Mouse (Mus musculus) forebrain, embryonic 15.5 days (tissue): ENCODE results near the gene H6pd. TPM values are rescaled to one million over a fixed set of nuclear protein-coding genes. Genes with fewer than 3 reads are reported as not detected.

Experiments
- ATAC-seq: fragments of 200-750 bp; cut with Nextera tagmentation; replicated peaks from 2 replicates; pipeline ENCODE4 v1.8.0; 2017; ENCODE audit warnings: mild to moderate bottlenecking, moderate TSS enrichment, moderate library complexity
- H3K27ac ChIP-seq: fragments of 300-500 bp; sonication (generic); replicated peaks from 2 replicates; pipeline ENCODE4 v1.5.1; 2015; ENCODE audit warnings: mild to moderate bottlenecking, inconsistent platforms
- H3K27me3 ChIP-seq: fragments of 300-500 bp; sonication (generic); 2 replicates; pipeline ENCODE4 v1.6.1; 2015; ENCODE audit warnings: inconsistent platforms
- H3K36me3 ChIP-seq: fragments of 300-500 bp; sonication (generic); 2 replicates; pipeline ENCODE4 v1.6.1; 2015; ENCODE audit warnings: mild to moderate bottlenecking, inconsistent platforms
- H3K4me1 ChIP-seq: fragments of 300-500 bp; sonication (generic); 2 replicates; pipeline ENCODE4 v1.6.1; 2015; ENCODE audit warnings: inconsistent platforms
- H3K4me2 ChIP-seq: fragments of 300-500 bp; sonication (generic); replicated peaks from 2 replicates; pipeline ENCODE4 v1.6.1; 2015; ENCODE audit warnings: mild to moderate bottlenecking, inconsistent platforms
- H3K4me3 ChIP-seq: fragments of 300-500 bp; sonication (generic); 2 replicates; pipeline ENCODE4 v1.5.1; 2015; ENCODE audit warnings: mild to moderate bottlenecking, inconsistent platforms
- H3K9ac ChIP-seq: fragments of 300-500 bp; sonication (generic); replicated peaks from 2 replicates; pipeline ENCODE4 v1.6.1; 2015; ENCODE audit warnings: mild to moderate bottlenecking, inconsistent platforms
- H3K9me3 ChIP-seq: fragments of 300-500 bp; sonication (generic); 2 replicates; pipeline ENCODE4 v1.6.1; 2016; ENCODE audit warnings: inconsistent platforms
- WGBS: fragments of 180-500 bp; shearing (Covaris S2); methylation state at CpG from one replicate; pipeline ENCODE4 v1.1.7; 2015; ENCODE audit warnings: mixed read lengths; 5-methylcytosine and 5-hydroxymethylcytosine counted together
- polyA plus RNA-seq: library from polyadenylated mRNA; unstranded; fragments of >200 nt; fragmentation: Nextera tagmentation; extraction: Ambion mirVana; gene quantifications from 2 replicates; pipeline ENCODE4 v1.2.1, GENCODE M21; 2015

H6pd gene
- polyA plus RNA-seq, 1 experiment from 2014 or later = 1.5 TPM

GRCm38 (mm10) chr4:149960391-149960790, 48.4 kb downstream of the H6pd start:
- 86% methylated on average over 7 of the region's 7 CpGs for WGBS
- Histone ChIP-seq H3K4me2 (no peak overlapping the region), H3K27ac (no peak overlapping the region), H3K9ac (no peak overlapping the region), H3K36me3 (no peaks in the 10 kb centered on the region), H3K27me3 (peaks cover 22% of the 10 kb centered on the region), H3K4me1 (peaks cover 2% of the 10 kb centered on the region), H3K4me3 (no peak overlapping the region), H3K9me3 (no peaks in the 10 kb centered on the region)
- ATAC-seq = no peak

GRCm38 (mm10) chr4:149959816-149960215, 49.0 kb downstream of the H6pd start:
- no peaks in the 10 kb centered on the region for H3K9me3 ChIP-seq

GRCm38 (mm10) chr4:149958566-149958965, 50.3 kb downstream of the H6pd start:
- no peak overlapping the region for H3K9ac ChIP-seq
- no peaks in the 10 kb centered on the region for H3K36me3 ChIP-seq
- no peak overlapping the region for H3K27ac ChIP-seq
- H3K4me3 ChIP-seq = no peak overlapping the region
- 4% methylated on average over 5 of the region's 5 CpGs for WGBS
- ATAC-seq = no peak
- H3K4me1 ChIP-seq = peaks cover 13% of the 10 kb centered on the region
- H3K9me3 ChIP-seq = no peaks in the 10 kb centered on the region
- no peak overlapping the region for H3K4me2 ChIP-seq
- peaks cover 25% of the 10 kb centered on the region for H3K27me3 ChIP-seq

More at GRCm38 (mm10) chr4:149959816-149960215, 49.0 kb downstream of the H6pd start:
- no peak overlapping the region for H3K9ac ChIP-seq
- H3K4me2 ChIP-seq = no peak overlapping the region
- ATAC-seq = no peak
- peaks cover 25% of the 10 kb centered on the region for H3K27me3 ChIP-seq
- H3K27ac ChIP-seq = no peak overlapping the region
- H3K4me1 ChIP-seq = peaks cover 8% of the 10 kb centered on the region
- no peak overlapping the region for H3K4me3 ChIP-seq
- WGBS = 44% methylated on average over 10 of the region's 10 CpGs
- no peaks in the 10 kb centered on the region for H3K36me3 ChIP-seq

- H3K27me3 ChIP-seq = peaks cover 28% of the 10 kb centered on the region
- H3K9ac ChIP-seq = no peak overlapping the region
- H3K4me1 ChIP-seq = peaks cover 31% of the 10 kb centered on the region
- H3K9me3 ChIP-seq = no peaks in the 10 kb centered on the region
- no peaks in the 10 kb centered on the region for H3K36me3 ChIP-seq
- no peak overlapping the region for H3K27ac ChIP-seq
- H3K4me2 ChIP-seq = no peak overlapping the region
- H3K4me3 ChIP-seq = no peak overlapping the region
- ATAC-seq = no peak
- WGBS = 46% methylated on average over 13 of the region's 13 CpGs
Measured at GRCm38 (mm10) chr4:149956048-149956447, 52.8 kb downstream of the H6pd start.

- Histone ChIP-seq H3K9me3 (no peaks in the 10 kb centered on the region), H3K4me3 (peak overlapping the region; percentile 54; the same call in 1 of the 2 replicates), H3K27ac (no peak overlapping the region), H3K36me3 (no peaks in the 10 kb centered on the region), H3K4me1 (peaks cover 31% of the 10 kb centered on the region), H3K27me3 (peaks cover 28% of the 10 kb centered on the region), H3K4me2 (peak overlapping the region; percentile 93), H3K9ac (no peak overlapping the region)
- WGBS = 16% methylated on average over 15 of the region's 15 CpGs
- no peak for ATAC-seq
Measured at GRCm38 (mm10) chr4:149955631-149956030, 53.2 kb downstream of the H6pd start.

GRCm38 (mm10) chr4:149954893-149955439, 53.9 kb downstream of the H6pd start, which contains the start of gene Spsb1:
Gene Spsb1 (minus strand): TSS chr4:149955043.
- under 1% methylated on average over 46 of the region's 51 CpGs for WGBS
- no peaks in the 10 kb centered on the region for H3K36me3 ChIP-seq
- H3K4me1 ChIP-seq = peaks cover 31% of the 10 kb centered on the region
- no peak within 1 kb of the TSS for H3K27ac ChIP-seq
- H3K27me3 ChIP-seq = peaks cover 28% of the 10 kb centered on the region
- H3K4me3 ChIP-seq = peak within 1 kb of the TSS; percentile 54
- peak; percentile 85 for ATAC-seq
- no peaks in the 10 kb centered on the region for H3K9me3 ChIP-seq
- peak within 1 kb of the TSS; percentile 52 for H3K9ac ChIP-seq
- peak within 1 kb of the TSS; percentile 93 for H3K4me2 ChIP-seq

GRCm38 (mm10) chr4:149953621-149954481, 55.0 kb downstream of the H6pd start:
- Histone ChIP-seq H3K4me3 (peak overlapping the region; percentile 54), H3K4me2 (peak overlapping the region; percentile 93), H3K36me3 (no peaks in the 10 kb centered on the region), H3K9me3 (no peaks in the 10 kb centered on the region), H3K27ac (no peak overlapping the region), H3K4me1 (peaks cover 35% of the 10 kb centered on the region), H3K27me3 (peaks cover 28% of the 10 kb centered on the region), H3K9ac (peak overlapping the region; percentile 52)
- ATAC-seq = peak; percentile 12; the same call in 1 of the 2 replicates
- WGBS = 4% methylated on average over 32 of the region's 32 CpGs

- H3K27me3 ChIP-seq = peaks cover 24% of the 10 kb centered on the region
- H3K9me3 ChIP-seq = no peaks in the 10 kb centered on the region
- H3K9ac ChIP-seq = no peak overlapping the region
- no peak overlapping the region for H3K27ac ChIP-seq
- no peak overlapping the region for H3K4me3 ChIP-seq
- H3K4me2 ChIP-seq = no peak overlapping the region
- peaks cover 35% of the 10 kb centered on the region for H3K4me1 ChIP-seq
- no peak for ATAC-seq
- H3K36me3 ChIP-seq = no peaks in the 10 kb centered on the region
- 57% methylated on average over 9 of the region's 9 CpGs for WGBS
Measured at GRCm38 (mm10) chr4:149952201-149952600, 56.6 kb downstream of the H6pd start.

GRCm38 (mm10) chr4:149951201-149951600, 57.6 kb downstream of the H6pd start:
- no peak overlapping the region for H3K9ac ChIP-seq
- peaks cover 14% of the 10 kb centered on the region for H3K27me3 ChIP-seq
- no peak overlapping the region for H3K4me2 ChIP-seq
- no peak for ATAC-seq
- no peaks in the 10 kb centered on the region for H3K9me3 ChIP-seq
- H3K27ac ChIP-seq = no peak overlapping the region
- H3K36me3 ChIP-seq = no peaks in the 10 kb centered on the region
- WGBS = 91% methylated on average over 13 of the region's 13 CpGs
- no peak overlapping the region for H3K4me3 ChIP-seq
- H3K4me1 ChIP-seq = peaks cover 35% of the 10 kb centered on the region

GRCm38 (mm10) chr4:149949691-149950090, 59.1 kb downstream of the H6pd start:
- H3K27ac ChIP-seq = no peak overlapping the region
- peaks cover 35% of the 10 kb centered on the region for H3K4me1 ChIP-seq
- no peak for ATAC-seq
- H3K36me3 ChIP-seq = no peaks in the 10 kb centered on the region
- no peaks in the 10 kb centered on the region for H3K9me3 ChIP-seq
- 64% methylated on average over 13 of the region's 13 CpGs for WGBS
- peaks cover 3% of the 10 kb centered on the region; the same call in 1 of the 2 replicates for H3K27me3 ChIP-seq
- H3K9ac ChIP-seq = no peak overlapping the region
- no peak overlapping the region for H3K4me2 ChIP-seq
- no peak overlapping the region for H3K4me3 ChIP-seq

- Histone ChIP-seq H3K4me3 (no peak overlapping the region), H3K27me3 (peaks cover 3% of the 10 kb centered on the region; the same call in 1 of the 2 replicates), H3K27ac (no peak overlapping the region), H3K9ac (no peak overlapping the region), H3K4me2 (no peak overlapping the region), H3K9me3 (no peaks in the 10 kb centered on the region), H3K4me1 (peaks cover 35% of the 10 kb centered on the region), H3K36me3 (no peaks in the 10 kb centered on the region)
- 91% methylated on average over 5 of the region's 5 CpGs for WGBS
- no peak for ATAC-seq
Measured at GRCm38 (mm10) chr4:149948119-149948518, 60.7 kb downstream of the H6pd start.

- Histone ChIP-seq H3K36me3 (no peaks in the 10 kb centered on the region), H3K9ac (no peak overlapping the region), H3K27me3 (no peaks in the 10 kb centered on the region), H3K4me2 (no peak overlapping the region), H3K4me1 (peaks cover 32% of the 10 kb centered on the region), H3K4me3 (no peak overlapping the region), H3K9me3 (no peaks in the 10 kb centered on the region), H3K27ac (no peak overlapping the region)
- 85% methylated on average over 5 of the region's 5 CpGs for WGBS
- no peak for ATAC-seq
Measured at GRCm38 (mm10) chr4:149947396-149947795, 61.4 kb downstream of the H6pd start.
